Mouse (Mus musculus) layer of hippocampus, adult 18-20 months (tissue): ENCODE measurements at regions not wholly inside any gene's neighbourhood (a gene's known extent, or its start where the extent isn't known, plus 50 kb on each side); places are given as distances from the start of the nearest gene placed in this dataset.
"Not testable (repeated sequence)": the region's sequence is repeated elsewhere in the genome, so short reads cannot be mapped to it uniquely, and the experiment has no call there.

Experiments used
- DNase-seq, 2 experiments: peaks; one replicate each; pipeline ENCODE4 v3.0.0; 2022; ENCODE audit warnings: low spot score in 2 of 2

GRCm38 (mm10) chr6:64948839-64949238 lies 93.5 kb upstream of the Smarcad1 start:
- not testable (repeated sequence) for DNase-seq

GRCm38 (mm10) chr6:64961608-64962486 lies 80.5 kb upstream of the Smarcad1 start:
- no peak for DNase-seq

- DNase-seq, result no peak
Measured at GRCm38 (mm10) chr6:64962612-64963011, 79.8 kb upstream of the Smarcad1 start.

- no peak for DNase-seq
Measured at GRCm38 (mm10) chr6:64964664-64965063, 77.7 kb upstream of the Smarcad1 start.

GRCm38 (mm10) chr6:64965203-64965602 lies 77.2 kb upstream of the Smarcad1 start:
- no peak for DNase-seq

- no peak for DNase-seq
Measured at GRCm38 (mm10) chr6:64970158-64970557, 72.2 kb upstream of the Smarcad1 start.

GRCm38 (mm10) chr6:64973968-64974367 lies 68.4 kb upstream of the Smarcad1 start:
- peak in 1 of 2 experiments; percentile 1 for DNase-seq

- not testable (repeated sequence) for DNase-seq
Measured at GRCm38 (mm10) chr6:64974453-64974852, 67.9 kb upstream of the Smarcad1 start.

- DNase-seq, result no peak
Measured at GRCm38 (mm10) chr6:64982132-64982531, 60.3 kb upstream of the Smarcad1 start.
